Mouse (Mus musculus) G1E-ER4 (cell line): ENCODE measurements around the gene Fbln1. TPM values are rescaled to one million over a fixed set of nuclear protein-coding genes. Genes with fewer than 3 reads are reported as not detected.

ENCODE experiments used
- GATA1 ChIP-seq: IDR thresholded peaks from one replicate; pipeline ENCODE4 v1.8.0; 2012; ENCODE audit warnings: low read length, inconsistent platforms
- polyA plus RNA-seq: library from polyadenylated mRNA; stranded (reverse); fragments of >175 nt; gene quantifications from 2 replicates; pipeline ENCODE4 v1.2.3, GENCODE M21; 2012

The Fbln1 gene
- polyA plus RNA-seq, 1 experiment: not detected

- TF ChIP-seq GATA1: no peak
Observed at GRCm38 (mm10) chr15:85324426-85324825, 118.7 kb downstream of the Fbln1 start.

GRCm38 (mm10) chr15:85327808-85328207 lies 122.1 kb downstream of the Fbln1 start:
- no peak for TF ChIP-seq GATA1

DNA sequence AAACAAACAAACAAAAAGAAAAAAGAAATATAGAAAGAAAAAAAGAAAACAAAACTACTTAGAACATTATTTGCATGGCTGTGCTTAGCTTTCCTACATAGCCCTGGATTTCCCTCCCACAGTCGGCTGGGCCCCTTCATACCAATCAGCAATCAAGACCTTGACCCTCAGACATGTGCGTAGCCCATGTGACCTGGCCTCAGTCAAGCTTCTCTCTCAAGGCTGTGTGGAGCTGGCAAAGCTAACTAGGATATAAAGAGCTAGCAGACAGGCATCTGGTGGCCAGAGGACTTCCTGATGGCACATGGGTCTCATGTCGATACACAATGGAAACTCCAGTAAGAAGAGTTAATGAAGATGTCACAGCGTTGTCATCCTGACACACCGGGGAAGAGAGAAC lies 123.3 kb downstream of the Fbln1 start:
- no peak for TF ChIP-seq GATA1

- TF ChIP-seq GATA1: no peak
Observed at GRCm38 (mm10) chr15:85330024-85330423, 124.3 kb downstream of the Fbln1 start.

DNA sequence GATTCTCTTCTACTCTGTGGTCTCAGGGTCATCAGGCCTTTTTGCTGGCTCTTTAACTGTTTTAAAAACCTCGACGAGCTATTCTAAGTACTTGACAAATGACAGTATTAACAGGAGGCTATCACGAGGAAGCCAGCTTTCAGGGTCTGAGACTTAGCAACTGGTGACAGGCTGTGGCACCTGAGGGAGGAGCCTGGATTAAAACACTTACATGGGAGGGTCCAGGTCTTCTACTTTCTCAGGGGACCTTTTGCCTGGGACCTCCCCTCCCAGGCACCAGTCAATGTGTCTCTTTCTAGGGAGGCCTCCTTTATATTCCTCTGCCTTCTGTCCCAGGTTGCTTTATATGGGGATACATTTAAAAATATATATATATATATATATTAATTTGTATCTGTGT lies 128.5 kb downstream of the Fbln1 start:
- TF ChIP-seq GATA1: no peak

GRCm38 (mm10) chr15:85335671-85336300 lies 130.0 kb downstream of the Fbln1 start, which contains the start of gene Atxn10:
Gene Atxn10, plus strand, starts transcription at chr15:85336245.
- TF ChIP-seq GATA1: no peak

Other genes with a start within 250 kb of the Fbln1 start
- gene 5031439G07Rik, start 217.4 kb upstream of the Fbln1 start, polyA plus RNA-seq: 41.6 and 43.5 TPM in 2 replicates
- gene Upk3a, start 188.8 kb upstream of the Fbln1 start, polyA plus RNA-seq: not detected in 2 replicates
- 4.6 and 4.8 TPM in 2 replicates for gene Fam118a, start 177.0 kb upstream of the Fbln1 start, polyA plus RNA-seq
- not detected in 2 replicates for gene Smc1b, start 74.0 kb upstream of the Fbln1 start, polyA plus RNA-seq
- gene Ribc2, start 73.9 kb upstream of the Fbln1 start, polyA plus RNA-seq: not detected in 2 replicates
- 94.2 and 108 TPM in 2 replicates for gene Atxn10, start 130.3 kb downstream of the Fbln1 start, polyA plus RNA-seq